Mouse (Mus musculus): ENCODE measurements around the gene Dlat. TPM values are rescaled to one million over a fixed set of nuclear protein-coding genes. Genes with fewer than 3 reads are reported as not detected.

Dlat gene
- 51.7 and 52.4 TPM in 2 replicates for polyA plus RNA-seq (2015; fragmentation: Nextera tagmentation; extraction: Ambion mirVana)

DNA sequence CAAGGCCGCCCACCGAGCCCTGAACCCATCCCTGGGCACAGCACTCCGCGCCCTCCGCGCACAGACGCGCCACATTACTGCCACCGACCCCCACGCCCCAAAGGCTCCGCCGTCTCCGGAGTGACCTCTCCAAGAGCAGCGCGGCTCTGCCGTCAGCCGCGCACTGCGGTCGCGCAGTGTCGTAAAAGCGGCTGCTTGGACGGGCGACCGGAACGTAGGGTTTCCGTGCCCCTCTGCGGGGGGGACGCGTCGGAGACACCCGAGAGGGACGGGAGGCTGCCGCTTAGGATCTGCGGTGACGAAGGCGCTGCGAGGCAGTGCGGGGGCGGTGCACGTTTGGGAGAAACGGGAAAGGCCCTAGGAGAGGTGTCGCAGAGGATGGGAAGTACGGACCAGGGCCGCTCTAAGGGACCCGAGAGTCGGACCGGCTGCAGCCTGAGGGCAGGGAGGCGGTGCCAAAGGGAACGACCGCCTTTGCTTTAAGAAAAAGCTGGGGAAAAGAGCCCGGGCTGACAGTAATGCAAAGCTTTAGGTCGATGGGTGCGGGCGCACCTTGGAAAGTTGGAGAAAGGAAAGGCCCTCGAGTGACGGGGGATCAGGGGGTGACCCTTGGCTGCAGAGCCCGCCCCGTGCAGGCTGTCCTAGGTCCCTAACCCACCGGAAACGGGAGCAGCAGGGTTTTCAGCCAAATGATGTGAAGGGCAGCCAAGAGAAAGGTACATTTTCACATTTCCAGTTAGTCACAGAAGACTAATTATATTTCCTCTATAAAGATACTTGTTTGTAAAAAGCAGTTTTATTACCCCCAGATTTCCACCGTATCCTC lies at the start of gene Dlat:
Dlat (minus strand) TSS at position 389 of the 826 bp plus-strand sequence.
- WGBS, result under 1% methylated on average over 63 of the region's 63 CpGs
- Histone ChIP-seq H3K27me3 (no peaks in the 10 kb centered on the region), H3K9ac (peak within 1 kb of the TSS; percentile 89), H3K9me3 (no peaks in the 10 kb centered on the region), H3K4me3 (peak within 1 kb of the TSS; percentile 92), H3K27ac (replicated peaks) (peak within 1 kb of the TSS; percentile 88), H3K4me1 (replicated peaks) (peaks cover 28% of the 10 kb centered on the region), H3K36me3 (peaks cover 45% of the 10 kb centered on the region), H3K4me2 (peak within 1 kb of the TSS; percentile 88)
- peak; percentile 94 for ATAC-seq (ENCODE audit: low FRiP score, low read depth)

DNA sequence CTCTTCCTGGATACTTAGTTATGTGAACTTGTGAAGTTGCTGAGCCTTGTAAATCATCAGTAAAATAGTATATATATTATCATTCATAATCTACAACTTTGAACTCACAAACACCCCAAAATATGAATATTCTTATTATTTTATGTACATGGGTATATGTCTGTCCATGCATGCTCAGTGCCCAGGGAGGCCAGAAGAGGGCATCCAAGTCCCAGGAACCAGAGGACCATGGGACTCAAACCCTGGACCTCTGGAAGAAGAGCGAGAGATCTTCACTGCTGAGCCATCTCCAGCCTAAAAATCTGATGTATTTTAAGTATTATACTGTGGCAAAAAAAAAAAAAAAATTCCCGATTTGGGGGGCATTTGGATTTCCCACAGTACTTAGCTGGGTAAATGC lies 49.5 kb upstream of the Dlat start:
- 31% methylated on average over 2 of the region's 2 CpGs for WGBS
- Histone ChIP-seq H3K9ac (no peak overlapping the region), H3K27ac (replicated peaks) (no peak overlapping the region), H3K9me3 (no peaks in the 10 kb centered on the region), H3K4me3 (no peak overlapping the region), H3K4me1 (replicated peaks) (no peaks in the 10 kb centered on the region), H3K4me2 (no peak overlapping the region), H3K27me3 (no peaks in the 10 kb centered on the region), H3K36me3 (peaks cover 6% of the 10 kb centered on the region; the same call in 1 of the 2 replicates)
- ATAC-seq (ENCODE audit: low FRiP score, low read depth), result no peak

DNA sequence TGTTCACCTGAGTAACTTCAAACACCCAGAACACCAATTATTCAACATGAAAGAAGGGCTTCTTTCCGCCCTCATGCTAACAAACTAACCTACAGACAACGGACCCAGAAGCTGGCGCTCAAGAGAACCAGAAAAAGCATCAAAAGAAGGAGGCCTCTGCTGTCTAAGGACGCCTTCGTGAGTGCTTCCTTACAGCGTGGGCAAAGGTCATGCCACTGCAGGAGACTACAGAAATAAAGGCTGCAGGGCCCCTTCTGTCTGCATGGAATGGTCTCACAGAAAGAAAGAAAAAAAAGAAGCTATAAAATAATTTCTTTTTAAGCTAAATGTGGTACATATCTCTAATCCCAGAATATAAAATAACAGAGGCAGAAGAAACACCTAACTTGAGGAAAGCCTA lies 45.3 kb upstream of the Dlat start:
- no peak for ATAC-seq (ENCODE audit: low FRiP score, low read depth)
- H3K36me3 ChIP-seq, result peaks cover 11% of the 10 kb centered on the region; the same call in 1 of the 2 replicates
- 32% methylated on average over 6 of the region's 6 CpGs for WGBS
- H3K27ac ChIP-seq (replicated peaks), result no peak overlapping the region
- H3K27me3 ChIP-seq, result no peaks in the 10 kb centered on the region
- no peaks in the 10 kb centered on the region for H3K4me1 ChIP-seq (replicated peaks)
- no peak overlapping the region for H3K9ac ChIP-seq
- no peaks in the 10 kb centered on the region for H3K9me3 ChIP-seq
- no peak overlapping the region for H3K4me2 ChIP-seq
- no peak overlapping the region for H3K4me3 ChIP-seq

DNA sequence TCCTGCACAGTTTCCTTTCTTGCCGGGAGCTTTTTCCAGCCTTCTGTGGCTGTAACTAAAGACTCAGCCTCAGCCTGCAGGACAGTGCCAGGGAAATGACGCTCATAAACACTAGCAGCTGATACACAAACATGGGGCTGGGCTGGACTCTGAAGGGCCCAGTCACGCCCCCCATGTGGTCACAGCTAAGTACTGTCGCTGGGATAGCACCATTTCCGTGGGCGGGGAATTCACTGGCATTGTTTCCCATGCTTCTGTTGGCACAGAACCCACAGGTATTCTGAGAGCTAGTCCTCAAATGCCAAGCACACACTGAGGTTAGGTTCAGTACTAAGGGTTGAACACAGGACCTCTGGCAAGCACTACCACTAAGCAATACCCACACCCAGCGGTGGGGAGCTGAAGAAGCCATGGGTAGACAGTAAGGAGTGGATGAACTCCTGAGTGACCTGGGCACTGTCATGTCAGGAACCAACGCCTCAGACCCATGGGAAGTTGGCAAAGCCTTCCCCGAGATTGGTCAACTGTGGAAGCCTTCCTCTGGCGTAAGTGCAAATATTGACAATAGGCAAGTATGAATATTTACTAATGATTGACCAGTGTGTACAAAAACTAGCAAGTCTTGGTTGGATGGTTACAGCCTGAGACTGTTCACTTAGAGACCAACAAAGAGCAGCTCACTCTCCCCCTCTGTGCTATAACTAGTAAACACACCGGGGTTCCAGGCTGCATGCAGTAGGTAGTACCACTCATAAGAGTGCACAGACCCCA lies 41.5 kb upstream of the Dlat start:
- H3K4me3 ChIP-seq, result no peak overlapping the region
- no peaks in the 10 kb centered on the region for H3K27me3 ChIP-seq
- no peaks in the 10 kb centered on the region for H3K9me3 ChIP-seq
- H3K4me2 ChIP-seq, result no peak overlapping the region
- H3K27ac ChIP-seq (replicated peaks), result no peak overlapping the region
- peaks cover 11% of the 10 kb centered on the region; the same call in 1 of the 2 replicates for H3K36me3 ChIP-seq
- no peak overlapping the region for H3K9ac ChIP-seq
- ATAC-seq (ENCODE audit: low FRiP score, low read depth), result no peak
- WGBS, result 65% methylated on average over 11 of the region's 11 CpGs
- peaks cover 31% of the 10 kb centered on the region for H3K4me1 ChIP-seq (replicated peaks)

DNA sequence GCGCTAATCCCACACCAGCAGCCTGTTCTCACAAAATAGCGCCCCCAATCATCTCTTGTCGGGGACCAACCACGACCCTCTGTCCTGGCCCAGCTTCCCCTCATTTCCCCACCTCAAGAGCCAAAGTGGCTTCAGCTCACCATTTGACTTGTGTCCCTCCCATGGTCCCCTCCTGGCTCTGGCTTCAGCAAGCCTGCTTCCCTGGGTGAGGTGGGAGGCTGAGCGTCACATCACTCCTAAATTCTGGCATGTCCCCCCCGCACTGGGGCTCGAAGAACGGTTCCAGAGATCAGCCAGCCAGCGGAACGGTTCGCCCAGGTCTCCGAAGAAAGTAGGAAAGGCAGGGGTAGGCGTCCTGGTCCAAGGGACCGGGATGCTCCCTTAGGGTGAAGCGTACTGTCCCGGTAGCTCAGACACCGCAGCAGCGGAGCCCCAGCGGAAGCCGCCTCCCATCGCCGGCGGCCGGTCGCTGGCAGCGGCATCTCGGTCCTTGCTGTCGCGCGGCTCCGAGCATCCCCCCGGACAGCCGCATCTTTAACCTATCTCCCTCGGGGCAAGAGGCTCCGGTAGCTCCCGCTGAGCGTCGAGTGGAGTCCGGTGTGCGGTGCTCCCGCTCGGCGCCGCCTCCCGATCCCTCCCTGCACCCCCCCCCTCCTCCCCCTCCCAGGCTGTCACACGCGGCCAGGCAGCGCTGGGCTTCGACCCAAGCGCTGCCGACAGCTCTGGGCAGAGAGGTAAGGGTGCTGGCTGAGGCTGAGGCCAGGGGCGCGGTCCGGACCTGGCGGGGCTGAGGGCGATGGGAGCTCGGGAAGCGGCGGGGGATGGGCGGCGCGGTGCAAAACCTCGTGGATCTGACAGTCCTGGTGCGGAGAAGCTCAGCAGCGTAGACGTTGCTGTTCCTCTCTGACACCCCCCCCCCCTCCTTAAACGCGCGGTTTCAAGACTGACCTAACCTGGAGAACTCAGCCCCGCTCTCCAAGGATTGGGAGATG lies 39.1 kb upstream of the Dlat start:
- H3K27ac ChIP-seq (replicated peaks), result peak overlapping the region; percentile 81
- peaks cover 14% of the 10 kb centered on the region for H3K36me3 ChIP-seq
- ATAC-seq (ENCODE audit: low FRiP score, low read depth), result peak; percentile 50
- H3K27me3 ChIP-seq, result no peaks in the 10 kb centered on the region
- H3K9me3 ChIP-seq, result no peaks in the 10 kb centered on the region
- peak overlapping the region; percentile 67 for H3K4me3 ChIP-seq
- peaks cover 34% of the 10 kb centered on the region for H3K4me1 ChIP-seq (replicated peaks)
- H3K9ac ChIP-seq, result peak overlapping the region; percentile 67
- under 1% methylated on average over 64 of the region's 70 CpGs for WGBS
- H3K4me2 ChIP-seq, result peak overlapping the region; percentile 91

DNA sequence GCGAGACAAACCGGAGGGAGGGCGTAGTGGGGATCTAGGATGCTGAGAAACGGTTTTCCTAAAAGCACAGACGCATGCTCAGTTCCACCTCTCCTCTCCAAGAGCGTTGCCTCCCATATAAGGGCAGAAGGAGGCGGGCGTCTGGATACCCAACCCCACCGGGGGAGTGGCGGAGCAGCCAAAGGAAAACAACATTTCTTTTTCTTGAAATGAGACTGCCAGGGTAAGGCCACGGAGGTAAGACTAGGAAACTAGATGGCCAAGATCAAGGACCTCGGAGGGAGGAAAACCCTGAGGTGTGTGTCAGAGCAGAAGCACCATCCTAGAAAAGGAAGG lies 38.1 kb upstream of the Dlat start:
- WGBS, result 1% methylated on average over 12 of the region's 12 CpGs
- Histone ChIP-seq H3K27ac (replicated peaks) (peak overlapping the region; percentile 79), H3K36me3 (peaks cover 21% of the 10 kb centered on the region), H3K4me2 (peak overlapping the region; percentile 91), H3K9ac (peak overlapping the region; percentile 61), H3K9me3 (no peaks in the 10 kb centered on the region), H3K4me3 (peak overlapping the region; percentile 67), H3K27me3 (no peaks in the 10 kb centered on the region), H3K4me1 (replicated peaks) (peaks cover 36% of the 10 kb centered on the region)
- ATAC-seq (ENCODE audit: low FRiP score, low read depth), result peak; percentile 72

DNA sequence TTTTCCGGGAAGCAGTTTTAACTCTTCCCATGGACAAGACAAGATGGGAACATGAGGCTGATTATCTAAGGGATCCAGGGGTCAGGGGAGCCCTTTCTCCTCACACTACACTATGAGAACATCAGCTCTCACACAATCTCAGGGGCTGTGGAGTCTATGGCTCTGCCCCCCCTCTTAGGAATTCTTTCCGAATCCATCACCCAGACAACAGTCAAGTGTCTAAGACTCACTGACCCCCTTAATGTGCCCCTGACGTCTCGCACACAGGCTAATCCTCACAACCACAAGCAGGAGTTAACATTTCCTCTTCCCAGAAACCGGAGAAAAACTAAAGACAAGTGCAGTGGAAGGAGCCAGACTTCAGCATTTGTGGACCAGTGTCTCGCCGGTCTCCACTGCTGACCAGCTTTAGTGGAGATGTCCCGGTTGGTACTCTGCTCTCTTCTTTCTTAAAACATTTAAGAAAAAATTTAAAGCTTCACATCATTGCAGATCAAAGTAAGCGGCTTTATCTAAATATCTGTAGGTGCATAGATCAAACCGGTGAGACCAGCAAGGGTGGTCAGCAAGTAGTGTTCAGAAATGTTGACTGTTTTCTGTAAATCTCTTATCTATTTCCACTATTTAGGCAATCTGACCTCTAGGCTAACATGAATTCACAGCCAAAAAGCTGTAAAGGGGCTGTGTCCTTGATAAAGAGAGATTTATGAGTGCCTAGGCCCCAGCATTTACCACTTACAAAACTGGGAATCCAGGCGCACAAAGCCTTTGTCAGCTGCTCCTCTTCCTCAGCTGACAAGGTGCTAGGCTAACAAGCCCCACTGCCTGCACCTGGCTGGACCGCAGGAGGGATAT lies 37.5 kb upstream of the Dlat start:
- peak overlapping the region; percentile 91 for H3K4me2 ChIP-seq
- H3K27me3 ChIP-seq, result no peaks in the 10 kb centered on the region
- no peaks in the 10 kb centered on the region for H3K9me3 ChIP-seq
- peak overlapping the region; percentile 67 for H3K4me3 ChIP-seq
- ATAC-seq (ENCODE audit: low FRiP score, low read depth), result no peak; the same call in 1 of the 2 replicates
- peak overlapping the region; percentile 61 for H3K9ac ChIP-seq
- 26% methylated on average over 12 of the region's 12 CpGs for WGBS
- H3K27ac ChIP-seq (replicated peaks), result peak overlapping the region; percentile 79
- peaks cover 36% of the 10 kb centered on the region for H3K4me1 ChIP-seq (replicated peaks)
- H3K36me3 ChIP-seq, result peaks cover 19% of the 10 kb centered on the region

DNA sequence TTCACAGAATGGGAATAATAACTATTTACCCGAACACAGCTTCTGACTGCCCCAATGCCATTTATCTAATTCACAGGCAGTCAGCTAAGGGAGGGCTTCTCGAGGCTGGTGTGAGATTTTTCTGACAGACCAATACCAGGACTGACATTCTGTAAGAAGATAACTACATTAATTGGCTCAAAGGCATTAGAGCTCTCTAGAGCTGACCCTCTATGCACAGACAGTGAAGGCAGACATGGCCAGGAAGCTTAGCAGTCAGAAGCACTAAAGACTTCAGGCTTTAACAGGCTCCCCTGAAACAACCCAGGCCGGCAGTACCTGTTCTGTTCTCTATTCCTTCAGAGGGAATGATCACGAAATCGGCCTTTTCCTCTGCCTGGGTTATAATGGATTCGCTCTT lies 35.6 kb upstream of the Dlat start:
- Histone ChIP-seq H3K27me3 (no peaks in the 10 kb centered on the region), H3K9ac (no peak overlapping the region), H3K4me2 (no peak overlapping the region), H3K27ac (replicated peaks) (no peak overlapping the region), H3K9me3 (no peaks in the 10 kb centered on the region), H3K36me3 (peaks cover 17% of the 10 kb centered on the region), H3K4me1 (replicated peaks) (peaks cover 36% of the 10 kb centered on the region), H3K4me3 (no peak overlapping the region)
- ATAC-seq (ENCODE audit: low FRiP score, low read depth), result no peak
- WGBS, result 90% methylated on average over 6 of the region's 6 CpGs

DNA sequence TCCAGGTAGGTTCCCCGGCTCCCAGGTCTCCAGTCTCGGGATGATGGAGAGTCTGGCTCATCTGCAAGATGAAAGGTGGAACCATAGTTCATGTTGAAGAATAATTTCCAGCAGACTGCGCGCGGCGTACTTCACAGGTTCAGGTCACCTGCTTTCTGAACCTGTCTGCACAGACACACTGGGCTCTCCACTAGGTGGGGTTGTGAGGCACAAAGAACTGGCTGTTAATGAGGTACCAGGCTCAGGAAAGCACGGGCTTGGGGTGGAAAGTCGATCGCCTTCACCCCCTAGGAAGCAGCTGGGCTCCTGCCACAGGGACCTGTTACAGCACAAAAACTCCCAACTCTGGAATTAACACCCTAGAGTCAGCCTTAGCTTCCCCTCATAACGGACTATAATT lies 34.1 kb upstream of the Dlat start:
- WGBS, result 21% methylated on average over 10 of the region's 10 CpGs
- no peak for ATAC-seq (ENCODE audit: low FRiP score, low read depth)
- Histone ChIP-seq H3K36me3 (peaks cover 32% of the 10 kb centered on the region), H3K9me3 (no peaks in the 10 kb centered on the region), H3K4me2 (no peak overlapping the region), H3K4me1 (replicated peaks) (peaks cover 29% of the 10 kb centered on the region), H3K9ac (no peak overlapping the region), H3K4me3 (no peak overlapping the region), H3K27ac (replicated peaks) (no peak overlapping the region), H3K27me3 (no peaks in the 10 kb centered on the region)

DNA sequence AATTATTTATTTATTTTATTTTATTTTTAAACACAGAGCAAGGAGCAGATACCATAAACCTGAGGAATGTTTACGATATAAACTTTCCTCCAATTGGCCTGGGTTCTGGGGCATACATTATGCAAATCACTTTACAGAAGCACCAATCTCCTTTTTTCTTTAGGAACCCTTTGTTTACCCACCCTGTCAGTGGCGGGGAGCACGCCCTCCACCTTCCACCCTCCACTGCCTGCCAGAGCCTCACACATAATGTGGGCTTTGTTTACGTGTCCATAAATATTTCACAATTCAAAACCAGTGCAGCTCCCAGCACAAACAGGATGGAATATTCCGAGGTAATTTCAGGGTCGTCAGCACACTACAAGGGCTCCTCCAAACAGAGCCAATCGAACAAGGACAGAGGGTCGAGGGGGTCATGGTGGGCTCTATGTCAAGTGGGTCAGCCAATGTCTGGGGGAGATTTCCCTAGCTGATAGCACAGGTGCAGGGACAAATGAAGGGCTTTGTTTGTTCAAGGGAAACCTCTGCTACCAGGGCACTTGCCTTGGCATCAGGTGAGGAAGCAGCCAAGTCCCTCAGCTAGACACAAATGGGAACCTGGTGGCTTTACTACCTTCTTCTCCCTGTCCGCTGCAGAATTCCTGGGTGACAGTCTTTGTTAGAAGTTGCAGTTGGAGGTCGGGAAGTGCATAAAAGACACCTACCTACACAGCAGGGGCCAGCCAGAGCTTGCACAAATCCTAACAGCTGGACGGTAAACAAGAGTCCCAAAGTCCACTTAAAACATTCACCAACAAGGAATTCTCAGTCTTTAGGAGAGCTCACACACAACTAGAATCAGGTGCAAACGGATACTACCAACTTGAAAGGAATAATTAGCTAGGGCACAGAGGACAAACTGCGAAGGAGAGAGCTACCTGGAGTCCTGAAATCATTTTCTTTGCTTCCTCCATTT lies 33.3 kb upstream of the Dlat start:
- H3K4me3 ChIP-seq, result no peak overlapping the region
- H3K9ac ChIP-seq, result no peak overlapping the region
- ATAC-seq (ENCODE audit: low FRiP score, low read depth), result no peak
- no peak overlapping the region for H3K4me2 ChIP-seq
- no peak overlapping the region for H3K27ac ChIP-seq (replicated peaks)
- H3K9me3 ChIP-seq, result no peaks in the 10 kb centered on the region
- peaks cover 36% of the 10 kb centered on the region for H3K36me3 ChIP-seq
- H3K4me1 ChIP-seq (replicated peaks), result peaks cover 22% of the 10 kb centered on the region
- no peaks in the 10 kb centered on the region for H3K27me3 ChIP-seq
- 16% methylated on average over 13 of the region's 13 CpGs for WGBS

All from hindbrain, embryonic 15.5 days (tissue).